15 mouse cellular contexts compared by ENCODE assay signal in the genomic region with DNA sequence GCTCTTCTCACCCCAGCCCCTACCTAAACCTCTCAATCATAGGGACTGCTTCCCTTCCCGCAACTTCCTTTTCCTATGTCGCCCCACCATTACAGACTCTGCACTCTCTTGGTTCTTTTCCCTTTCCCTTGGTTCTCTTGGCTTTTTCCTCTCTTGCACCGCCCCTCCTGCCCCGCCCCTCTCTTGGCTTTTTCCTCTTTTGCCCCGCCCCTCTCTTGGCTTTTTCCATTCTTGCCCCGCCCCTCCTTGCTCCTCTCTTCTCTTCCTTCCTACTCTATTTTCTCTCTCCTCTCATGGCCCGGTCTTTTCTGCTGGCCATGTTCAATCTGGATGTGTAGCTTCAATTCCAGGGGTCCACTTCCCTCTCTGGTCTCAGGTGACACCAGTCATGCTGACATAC. TPM values are rescaled to one million over a fixed set of nuclear protein-coding genes. Genes with fewer than 3 reads are reported as not detected.
"Had no signal": no experiment of that assay in that cellular context is flagged by ENCODE, and none has a peak within 500 bp of the region (broad histone marks: within the 10 kb centered on the region; RNA-seq: fewer than 3 reads in every experiment).

No protein-coding gene starts in this region.

- H3K27ac ChIP-seq: intestine, embryonic 15.5 days; left cerebral cortex, adult 2 months; limb, embryonic 10.5 days; liver, embryonic 14.5 days; midbrain, embryonic 10.5 days; midbrain, embryonic 15.5 days; neural tube, embryonic 13.5 days; stomach, embryonic 15.5 days had no signal

- H3K9me3 ChIP-seq: intestine, embryonic 15.5 days; limb, embryonic 10.5 days; midbrain, embryonic 10.5 days; midbrain, embryonic 15.5 days; neural tube, embryonic 13.5 days; stomach, embryonic 15.5 days had no signal

- H3K4me1 ChIP-seq: midbrain, embryonic 15.5 days had no signal

- H3K36me3 ChIP-seq: intestine, embryonic 15.5 days; limb, embryonic 10.5 days; midbrain, embryonic 10.5 days; midbrain, embryonic 15.5 days; neural tube, embryonic 13.5 days; stomach, embryonic 15.5 days had no signal

- ATAC-seq: intestine, embryonic 15.5 days; midbrain, embryonic 15.5 days had no signal

- H3K4me2 ChIP-seq: midbrain, embryonic 15.5 days; neural tube, embryonic 13.5 days had no signal

- DNase-seq: lung, adult 2 months; lung, postnatal 10 days; lung, postnatal 4 days; retina, postnatal 1 day; right cerebral cortex, postnatal 4 days; thymus, postnatal 36 days had no signal

- H3K9ac ChIP-seq: intestine, embryonic 15.5 days; liver, embryonic 14.5 days; midbrain, embryonic 15.5 days; neural tube, embryonic 13.5 days; stomach, embryonic 15.5 days had no signal

- H3K27me3 ChIP-seq: intestine, embryonic 15.5 days; midbrain, embryonic 15.5 days; neural tube, embryonic 13.5 days; stomach, embryonic 15.5 days had no signal

- H3K4me3 ChIP-seq: intestine, embryonic 15.5 days; left cerebral cortex, adult 2 months; limb, embryonic 10.5 days; midbrain, embryonic 10.5 days; midbrain, embryonic 15.5 days; neural tube, embryonic 13.5 days; stomach, embryonic 15.5 days had no signal

RNA-seq across cellular contexts. Expression of a gene that starts 2.2 kb away (rescaled TPM):
- total RNA-seq: monocyte, adult 5-6 weeks had no signal
